Mouse (Mus musculus) kidney, embryonic 14.5 days (tissue): ENCODE measurements around the gene Macc1. TPM values are rescaled to one million over a fixed set of nuclear protein-coding genes. Genes with fewer than 3 reads are reported as not detected.

Experiments
- ATAC-seq: fragments of 200-750 bp; cut with Nextera tagmentation; 2 replicates; pipeline ENCODE4 v1.8.0; 2017; ENCODE audit warnings: moderate number of reproducible peaks, mild to moderate bottlenecking, moderate TSS enrichment, moderate library complexity; ENCODE audit not compliant: low FRiP score, low TSS enrichment
- H3K27ac ChIP-seq: fragments of 300-500 bp; sonication (generic); 2 replicates; pipeline ENCODE4 v1.5.1; 2014; ENCODE audit warnings: low read depth, mild to moderate bottlenecking, low read length, moderate library complexity, mixed read lengths
- H3K27me3 ChIP-seq: fragments of 300-500 bp; sonication (generic); 2 replicates; pipeline ENCODE4 v1.6.1; 2014; ENCODE audit warnings: mild to moderate bottlenecking, low read length; ENCODE audit not compliant: control insufficient read depth, insufficient read depth
- H3K36me3 ChIP-seq: fragments of 300-500 bp; sonication (generic); 2 replicates; pipeline ENCODE4 v1.6.1; 2014; ENCODE audit warnings: low read length, mixed read lengths; ENCODE audit not compliant: control insufficient read depth, insufficient read depth
- H3K4me1 ChIP-seq: fragments of 300-500 bp; sonication (generic); 2 replicates; pipeline ENCODE4 v1.6.1; 2014; ENCODE audit warnings: low read length, mixed read lengths; ENCODE audit not compliant: control insufficient read depth, insufficient read depth
- H3K4me2 ChIP-seq: fragments of 300-500 bp; sonication (generic); replicated peaks from 2 replicates; pipeline ENCODE4 v1.6.1; 2014; ENCODE audit warnings: low read depth, mild to moderate bottlenecking, low read length
- H3K4me3 ChIP-seq: fragments of 300-500 bp; sonication (generic); 2 replicates; pipeline ENCODE4 v1.5.1; 2014; ENCODE audit warnings: mild to moderate bottlenecking, low read length
- H3K9ac ChIP-seq: fragments of 300-500 bp; sonication (generic); 2 replicates; pipeline ENCODE4 v1.6.1; 2014; ENCODE audit warnings: low read depth, mild to moderate bottlenecking, low read length, moderate library complexity
- H3K9me3 ChIP-seq: fragments of 300-500 bp; sonication (generic); 2 replicates; pipeline ENCODE4 v1.6.1; 2016; ENCODE audit warnings: low read length; ENCODE audit not compliant: control insufficient read depth
- WGBS: fragments of 180-500 bp; shearing (Covaris S2); extraction: QIAGEN DNeasy Blood & Tissue Kit; methylation state at CpG from one replicate; pipeline ENCODE4 v1.1.7; 2014; 5-methylcytosine and 5-hydroxymethylcytosine counted together
- polyA plus RNA-seq: library from polyadenylated mRNA; unstranded; fragments of >200 nt; fragmentation: Nextera tagmentation; extraction: Ambion mirVana; gene quantifications from 2 replicates; pipeline ENCODE4 v1.2.1, GENCODE M21; 2014

Macc1 gene
- 0.97 and 1.1 TPM in 2 replicates for polyA plus RNA-seq

DNA sequence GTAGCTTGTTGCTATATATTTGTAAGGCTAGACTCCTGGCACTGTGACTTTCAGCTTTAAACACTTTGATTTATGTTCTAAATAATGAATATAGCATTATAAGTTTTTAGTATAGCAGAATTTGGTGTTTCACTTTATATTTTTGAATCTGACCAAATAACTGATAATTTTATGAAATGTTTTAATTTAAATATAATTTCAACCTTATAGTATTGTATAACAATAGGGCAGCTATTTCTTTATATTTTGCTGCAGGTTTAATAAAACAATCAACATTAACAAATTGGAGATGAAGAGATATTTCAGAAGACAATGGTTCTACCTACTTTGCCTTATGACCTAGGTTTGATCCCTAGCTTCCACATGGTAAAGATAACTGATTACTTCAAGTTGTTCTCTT is at the start of gene Macc1:
TSS of gene Macc1 (plus strand) at position 301 of the 400 bp plus-strand sequence.
- Histone ChIP-seq H3K9me3 (no peaks in the 10 kb centered on the region), H3K27me3 (no peaks in the 10 kb centered on the region), H3K4me2 (no peak within 1 kb of the TSS), H3K4me1 (no peaks in the 10 kb centered on the region), H3K27ac (no peak within 1 kb of the TSS), H3K9ac (no peak within 1 kb of the TSS), H3K4me3 (no peak within 1 kb of the TSS), H3K36me3 (no peaks in the 10 kb centered on the region)
- no peak for ATAC-seq

DNA sequence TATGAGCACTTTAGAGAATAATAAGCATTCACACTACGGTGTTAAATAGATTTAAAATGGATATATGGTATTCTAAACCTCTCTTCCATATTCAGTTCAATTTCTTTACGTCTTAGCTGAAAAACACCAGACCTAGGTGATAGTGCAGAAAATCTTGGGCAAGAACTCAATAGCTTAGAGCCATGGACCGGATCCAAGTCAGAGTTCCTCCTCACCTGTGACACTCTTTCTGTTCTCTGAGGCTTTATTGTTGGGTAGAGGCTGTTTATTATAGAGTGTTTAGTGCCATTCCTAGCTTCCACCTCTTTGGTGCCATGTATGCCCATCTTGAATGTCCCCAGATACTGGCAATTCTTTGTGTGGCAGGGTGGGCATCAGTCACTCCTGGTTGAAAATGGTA is 49.6 kb upstream of the Macc1 start:
- Histone ChIP-seq H3K4me3 (no peak overlapping the region), H3K9ac (no peak overlapping the region), H3K27me3 (no peaks in the 10 kb centered on the region), H3K27ac (no peak overlapping the region), H3K36me3 (no peaks in the 10 kb centered on the region), H3K4me2 (no peak overlapping the region), H3K4me1 (no peaks in the 10 kb centered on the region), H3K9me3 (no peaks in the 10 kb centered on the region)
- WGBS: 95% methylated on average over 3 of the region's 3 CpGs
- no peak for ATAC-seq

DNA sequence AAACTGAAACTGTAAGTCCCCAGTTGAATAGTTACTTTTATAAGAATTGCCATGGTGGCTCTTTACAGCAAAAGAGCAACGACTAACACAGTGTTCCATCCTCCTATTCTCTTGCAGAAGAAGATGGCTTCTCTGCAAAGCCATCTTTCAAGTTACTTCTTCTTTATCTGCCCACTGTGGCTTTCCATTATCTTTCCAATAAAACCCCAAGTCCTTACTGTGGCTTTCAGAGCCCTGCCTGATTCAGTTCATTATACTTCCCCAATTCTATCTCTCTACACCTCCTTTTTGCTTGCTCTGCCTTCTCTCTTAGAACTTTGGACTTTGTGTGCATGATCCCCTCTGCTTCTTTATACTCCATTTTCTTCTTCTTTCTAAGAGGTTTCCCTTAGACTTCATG is 45.3 kb upstream of the Macc1 start:
- no peak overlapping the region for H3K4me3 ChIP-seq
- no peak overlapping the region for H3K4me2 ChIP-seq
- WGBS: 79% methylated on average over 1 of the region's 1 CpGs
- H3K4me1 ChIP-seq: no peaks in the 10 kb centered on the region
- H3K27me3 ChIP-seq: no peaks in the 10 kb centered on the region
- H3K27ac ChIP-seq: no peak overlapping the region
- no peaks in the 10 kb centered on the region for H3K9me3 ChIP-seq
- no peak for ATAC-seq
- no peak overlapping the region for H3K9ac ChIP-seq
- H3K36me3 ChIP-seq: no peaks in the 10 kb centered on the region

DNA sequence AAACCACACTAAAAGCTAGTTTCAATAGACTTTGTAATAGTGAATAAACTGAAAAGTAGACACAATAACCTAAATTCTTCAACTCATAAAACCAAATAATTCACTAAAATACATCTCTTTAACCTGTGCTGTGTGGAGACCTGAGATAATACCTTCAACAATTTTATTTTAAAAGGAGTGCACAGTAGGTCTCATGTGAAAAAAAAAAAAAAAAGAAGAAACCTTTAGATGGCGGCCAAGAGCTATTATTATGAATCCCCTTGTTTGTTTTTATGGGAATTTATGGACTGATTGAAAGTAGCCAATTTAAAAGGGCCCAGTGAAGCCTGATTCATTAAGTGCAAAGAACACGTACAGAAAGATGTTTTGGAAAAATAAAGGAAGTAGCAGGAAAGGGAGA is 44.0 kb upstream of the Macc1 start:
- no peak for ATAC-seq
- 73% methylated on average over 2 of the region's 2 CpGs for WGBS

DNA sequence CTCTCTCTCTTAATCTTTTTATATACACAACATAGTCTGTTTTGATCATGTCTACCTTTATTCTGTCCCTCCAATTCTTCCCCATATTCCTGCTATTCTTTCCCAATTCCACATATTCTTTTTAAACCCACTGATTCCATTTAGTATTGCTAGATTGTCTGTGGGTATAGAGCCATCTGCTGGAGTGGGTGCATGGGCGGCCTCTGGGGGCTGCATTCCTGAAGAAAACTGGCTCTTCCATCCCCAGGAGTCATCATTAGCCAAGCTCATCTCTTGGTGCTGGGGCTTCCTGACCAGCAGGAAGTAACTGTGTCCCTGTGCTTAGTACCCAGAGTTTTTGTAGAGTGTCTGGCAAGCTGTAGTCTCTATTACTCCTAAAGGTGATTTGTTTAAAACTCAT is 42.1 kb upstream of the Macc1 start:
- no peaks in the 10 kb centered on the region for H3K9me3 ChIP-seq
- no peaks in the 10 kb centered on the region for H3K4me1 ChIP-seq
- WGBS: 83% methylated on average over 1 of the region's 1 CpGs
- no peak overlapping the region for H3K4me2 ChIP-seq
- no peaks in the 10 kb centered on the region for H3K27me3 ChIP-seq
- H3K27ac ChIP-seq: no peak overlapping the region
- H3K36me3 ChIP-seq: no peaks in the 10 kb centered on the region
- H3K4me3 ChIP-seq: no peak overlapping the region
- ATAC-seq: no peak
- H3K9ac ChIP-seq: no peak overlapping the region

More for the DNA sequence above, 44.0 kb upstream of the Macc1 start:
- Histone ChIP-seq H3K4me2 (no peak overlapping the region), H3K9ac (no peak overlapping the region), H3K4me3 (no peak overlapping the region), H3K27ac (no peak overlapping the region), H3K36me3 (no peaks in the 10 kb centered on the region), H3K4me1 (no peaks in the 10 kb centered on the region), H3K9me3 (no peaks in the 10 kb centered on the region), H3K27me3 (no peaks in the 10 kb centered on the region)

DNA sequence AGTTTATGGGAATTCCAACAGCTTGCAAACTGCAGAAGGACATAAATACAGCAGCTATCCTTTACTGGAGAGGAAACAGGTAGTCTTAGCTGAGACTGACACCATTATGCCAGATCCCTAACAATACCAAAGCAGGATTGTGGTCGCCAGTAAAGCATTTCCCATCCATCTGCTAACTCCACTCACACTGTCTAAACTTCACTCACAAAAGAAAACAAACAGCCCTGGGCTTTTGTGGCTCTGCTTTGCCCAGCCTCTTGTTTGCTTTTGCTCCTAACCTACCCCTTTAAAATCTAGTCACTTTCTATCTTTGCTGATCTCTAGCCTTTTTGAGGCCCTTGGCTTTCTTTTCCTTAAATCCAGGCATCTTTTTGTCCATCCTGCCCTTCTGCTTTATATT is 40.5 kb upstream of the Macc1 start:
- Histone ChIP-seq H3K4me2 (no peak overlapping the region), H3K4me3 (no peak overlapping the region), H3K4me1 (no peaks in the 10 kb centered on the region), H3K9ac (no peak overlapping the region), H3K27me3 (no peaks in the 10 kb centered on the region), H3K36me3 (no peaks in the 10 kb centered on the region), H3K27ac (no peak overlapping the region), H3K9me3 (no peaks in the 10 kb centered on the region)
- 3% methylated on average over 1 of the region's 1 CpGs for WGBS
- no peak for ATAC-seq

DNA sequence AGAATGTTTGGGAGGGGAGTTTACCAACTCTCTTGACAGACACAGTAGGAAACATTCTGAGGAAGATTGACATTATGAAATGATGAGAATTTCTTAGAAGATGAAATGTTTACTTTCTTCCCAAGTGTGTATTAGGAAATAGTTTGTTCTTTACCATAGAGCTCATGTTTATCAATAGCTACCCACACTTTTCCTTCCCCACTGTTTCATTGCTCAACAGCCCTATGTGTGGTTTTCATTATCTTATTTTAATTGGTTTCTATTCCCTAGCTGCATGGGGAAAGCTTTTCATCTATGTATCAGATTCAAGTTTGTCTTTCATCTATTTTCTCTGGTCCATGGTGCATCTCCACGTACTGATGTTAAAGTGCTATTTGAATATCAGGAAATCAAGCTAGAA is 37.8 kb upstream of the Macc1 start:
- Histone ChIP-seq H3K4me2 (no peak overlapping the region), H3K4me1 (no peaks in the 10 kb centered on the region), H3K4me3 (no peak overlapping the region), H3K9ac (no peak overlapping the region), H3K27ac (no peak overlapping the region), H3K27me3 (no peaks in the 10 kb centered on the region), H3K36me3 (no peaks in the 10 kb centered on the region), H3K9me3 (no peaks in the 10 kb centered on the region)
- no peak for ATAC-seq
- WGBS: 91% methylated on average over 1 of the region's 1 CpGs

DNA sequence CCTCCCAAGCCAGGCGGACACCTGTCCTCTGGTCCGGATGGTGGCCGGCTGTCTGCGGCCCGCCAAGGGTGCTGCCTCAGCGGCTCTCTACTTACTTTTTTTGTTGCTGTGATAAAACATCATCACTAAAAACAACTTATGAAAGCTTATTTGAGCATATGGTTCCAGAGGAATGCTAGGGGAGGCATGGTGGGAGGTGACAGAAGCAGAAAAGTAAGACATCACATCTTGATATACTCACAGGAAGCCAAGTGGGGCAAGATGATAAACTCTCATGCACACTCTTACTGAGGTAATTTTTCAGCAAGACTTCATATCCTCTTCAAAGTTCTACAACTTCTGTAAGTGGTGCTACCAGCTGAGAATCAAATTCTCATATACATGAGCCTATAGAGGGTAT is 22.5 kb upstream of the Macc1 start:
- Histone ChIP-seq H3K27me3 (no peaks in the 10 kb centered on the region), H3K36me3 (no peaks in the 10 kb centered on the region), H3K27ac (no peak overlapping the region), H3K9me3 (no peaks in the 10 kb centered on the region), H3K4me1 (no peaks in the 10 kb centered on the region), H3K9ac (no peak overlapping the region), H3K4me3 (no peak overlapping the region), H3K4me2 (no peak overlapping the region)
- 96% methylated on average over 4 of the region's 6 CpGs for WGBS
- no peak for ATAC-seq

DNA sequence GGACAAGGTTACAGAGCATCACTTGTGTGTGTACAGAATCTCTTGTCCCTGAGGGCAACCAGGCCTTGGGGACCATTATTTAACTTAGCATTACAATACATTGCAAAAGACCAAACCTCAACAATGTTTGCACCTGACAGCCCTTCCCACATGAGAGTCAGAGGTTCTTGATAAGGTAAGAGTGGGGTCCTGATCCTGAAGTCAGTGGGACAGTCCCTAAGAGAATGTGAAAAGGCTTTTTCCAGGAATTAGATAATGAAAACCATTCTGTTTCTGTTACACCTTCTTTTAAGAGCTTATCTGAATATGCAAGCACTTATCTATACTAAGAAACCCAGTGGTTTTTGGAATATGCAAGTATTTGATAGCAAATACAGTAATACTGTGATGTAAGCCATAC is 10.5 kb upstream of the Macc1 start:
- no peaks in the 10 kb centered on the region for H3K27me3 ChIP-seq
- no peak overlapping the region for H3K27ac ChIP-seq
- no peak for ATAC-seq
- H3K4me3 ChIP-seq: no peak overlapping the region
- H3K9ac ChIP-seq: no peak overlapping the region
- H3K4me2 ChIP-seq: no peak overlapping the region
- H3K36me3 ChIP-seq: no peaks in the 10 kb centered on the region
- H3K4me1 ChIP-seq: no peaks in the 10 kb centered on the region
- no peaks in the 10 kb centered on the region for H3K9me3 ChIP-seq
